Mouse (Mus musculus): ENCODE measurements at regions not wholly inside any gene's neighbourhood (a gene's known extent, or its start where the extent isn't known, plus 50 kb on each side); places are given as distances from the start of the nearest gene placed in this dataset.

- TF ChIP-seq CTCF (IDR thresholded peaks at IDR 0.05; ENCODE audit: insufficient read depth, low read length) (no peak), POLR2A (IDR thresholded peaks at IDR 0.05; ENCODE audit: borderline replicate concordance, extremely low read depth, low read depth, low read length) (no peak)
Measured at GRCm38 (mm10) chr15:68650033-68650432, 2149.3 kb upstream of the Lrrc6 start.

Measured in lung, adult 2 months (tissue).